Mouse (Mus musculus): ENCODE measurements around the gene Asb1. TPM values are rescaled to one million over a fixed set of nuclear protein-coding genes. Genes with fewer than 3 reads are reported as not detected.

Asb1 gene
- total RNA-seq, 1 experiment, result 12.2 TPM

DNA sequence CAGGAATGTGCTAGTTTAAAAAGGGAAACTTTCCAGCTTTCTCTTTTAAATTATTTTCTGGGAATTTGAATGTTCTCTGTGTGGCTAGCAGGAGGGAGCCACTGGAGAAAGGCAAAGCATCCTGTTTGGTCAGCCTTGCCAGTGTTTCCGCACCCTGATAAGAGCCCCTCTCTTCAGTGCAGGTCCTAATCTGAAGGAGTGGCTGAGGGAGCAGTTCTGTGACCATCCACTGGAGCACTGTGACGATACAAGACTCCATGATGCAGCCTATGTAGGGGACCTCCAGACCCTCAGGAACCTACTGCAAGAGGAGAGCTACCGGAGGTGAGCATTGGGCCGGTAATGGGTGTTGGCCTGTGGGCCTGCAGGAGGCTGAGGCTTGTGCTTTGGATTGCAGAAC, 3.6 kb downstream of the Asb1 start:
- Histone ChIP-seq H3K4me3 (ENCODE audit: insufficient read depth in 1 of 2, low read depth in 1 of 2, low read length in 2 of 2, poor library complexity in 1 of 2, severe bottlenecking in 1 of 2) (no peak overlapping the region), H3K36me3 (ENCODE audit: control insufficient read depth, insufficient read depth, low read length, poor library complexity, severe bottlenecking) (peaks cover 2% of the 10 kb centered on the region; the same call in 1 of the 2 replicates), H3K9ac (ENCODE audit: insufficient read depth, low read depth, low read length, poor library complexity, severe bottlenecking) (no peak overlapping the region), H3K4me1 (ENCODE audit: control insufficient read depth in 2 of 2, insufficient read depth in 2 of 2, low read length in 2 of 2, poor library complexity in 1 of 2) (peaks cover 0 to 12% of the 10 kb centered on the region in 2 experiments; a peak in 2 of 4 replicates), H3K27ac (ENCODE audit: insufficient read depth, low read depth, low read length, poor library complexity, severe bottlenecking) (no peak overlapping the region), H3K9me3 (ENCODE audit: control insufficient read depth, insufficient read depth, low read depth, low read length) (no peaks in the 10 kb centered on the region)
- TF ChIP-seq ZC3H11A (IDR thresholded peaks at IDR 0.05; ENCODE audit: borderline replicate concordance, low read depth, low read length) (no peak), CHD2 (IDR thresholded peaks at IDR 0.05; ENCODE audit: low read depth, low read length) (no peak), HCFC1 (IDR thresholded peaks at IDR 0.05; ENCODE audit: borderline replicate concordance, insufficient read depth, low read length) (no peak), ZNF384 (IDR thresholded peaks at IDR 0.05; ENCODE audit: low read depth, low read length) (no peak), MAFK (IDR thresholded peaks at IDR 0.05; ENCODE audit: insufficient read depth, low read depth, low read length) (no peak)
- in situ Hi-C loops (cut with MboI; ENCODE audit: low sequenced_read_pairs in 2 of 2, unreplicated experiment in 2 of 2), result no loop called here
- no peak for DNase-seq (ENCODE audit: low read depth, low spot score)

- Histone ChIP-seq H3K27ac (ENCODE audit: insufficient read depth, low read depth, low read length, poor library complexity, severe bottlenecking) (no peak overlapping the region), H3K9me3 (ENCODE audit: control insufficient read depth, insufficient read depth, low read depth, low read length) (no peaks in the 10 kb centered on the region), H3K9ac (ENCODE audit: insufficient read depth, low read depth, low read length, poor library complexity, severe bottlenecking) (no peak overlapping the region), H3K36me3 (ENCODE audit: control insufficient read depth, insufficient read depth, low read length, poor library complexity, severe bottlenecking) (peaks cover 2% of the 10 kb centered on the region; the same call in 1 of the 2 replicates), H3K4me3 (ENCODE audit: insufficient read depth in 1 of 2, low read depth in 1 of 2, low read length in 2 of 2, poor library complexity in 1 of 2, severe bottlenecking in 1 of 2) (no peak overlapping the region), H3K4me1 (ENCODE audit: control insufficient read depth in 2 of 2, insufficient read depth in 2 of 2, low read length in 2 of 2, poor library complexity in 1 of 2) (peaks cover 0 to 7% of the 10 kb centered on the region in 2 experiments; a peak in 2 of 4 replicates)
- DNase-seq (ENCODE audit: low read depth, low spot score), result no peak
- TF ChIP-seq ZC3H11A (IDR thresholded peaks at IDR 0.05; ENCODE audit: borderline replicate concordance, low read depth, low read length), result no peak
- TF ChIP-seq HCFC1 (IDR thresholded peaks at IDR 0.05; ENCODE audit: borderline replicate concordance, insufficient read depth, low read length), result no peak
- TF ChIP-seq MAFK (IDR thresholded peaks at IDR 0.05; ENCODE audit: insufficient read depth, low read depth, low read length), result no peak
- TF ChIP-seq CHD2 (IDR thresholded peaks at IDR 0.05; ENCODE audit: low read depth, low read length), result no peak
- TF ChIP-seq ZNF384 (IDR thresholded peaks at IDR 0.05; ENCODE audit: low read depth, low read length), result no peak
- in situ Hi-C loops (cut with MboI; ENCODE audit: low sequenced_read_pairs in 2 of 2, unreplicated experiment in 2 of 2), result no loop called here
Measured at GRCm38 (mm10) chr1:91545226-91545625, 4.9 kb downstream of the Asb1 start.

DNA sequence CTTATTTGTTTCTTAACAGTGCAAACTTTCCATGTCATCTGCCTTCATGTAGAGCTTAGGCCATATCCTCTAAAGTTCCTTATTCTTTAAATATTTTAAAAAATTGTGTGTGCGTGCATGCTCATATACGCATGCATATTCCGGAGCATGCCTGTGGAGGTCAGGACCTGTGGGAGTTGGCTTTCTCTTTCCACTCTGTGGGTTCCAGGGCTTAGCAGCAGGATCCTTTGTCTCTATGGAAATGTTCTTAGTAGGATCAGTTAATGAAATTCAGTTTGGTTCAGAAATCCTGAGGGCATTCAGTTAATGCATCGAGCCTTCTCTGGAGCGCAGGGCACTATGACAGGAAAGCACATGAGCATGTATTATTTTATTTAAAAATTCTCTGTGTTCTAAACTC, 7.2 kb downstream of the Asb1 start:
- Histone ChIP-seq H3K36me3 (ENCODE audit: control insufficient read depth, insufficient read depth, low read length, poor library complexity, severe bottlenecking) (peaks cover 2% of the 10 kb centered on the region; the same call in 1 of the 2 replicates), H3K9me3 (ENCODE audit: control insufficient read depth, insufficient read depth, low read depth, low read length) (no peaks in the 10 kb centered on the region), H3K9ac (ENCODE audit: insufficient read depth, low read depth, low read length, poor library complexity, severe bottlenecking) (no peak overlapping the region), H3K4me1 (ENCODE audit: control insufficient read depth in 2 of 2, insufficient read depth in 2 of 2, low read length in 2 of 2, poor library complexity in 1 of 2) (peaks cover 0 to 7% of the 10 kb centered on the region in 2 experiments; a peak in 2 of 4 replicates), H3K27ac (ENCODE audit: insufficient read depth, low read depth, low read length, poor library complexity, severe bottlenecking) (no peak overlapping the region; the same call in 1 of the 2 replicates), H3K4me3 (ENCODE audit: insufficient read depth in 1 of 2, low read depth in 1 of 2, low read length in 2 of 2, poor library complexity in 1 of 2, severe bottlenecking in 1 of 2) (no peak overlapping the region)
- in situ Hi-C loops (cut with MboI; ENCODE audit: low sequenced_read_pairs in 2 of 2, unreplicated experiment in 2 of 2), result no loop called here
- DNase-seq (ENCODE audit: low read depth, low spot score), result no peak
- TF ChIP-seq HCFC1 (IDR thresholded peaks at IDR 0.05; ENCODE audit: borderline replicate concordance, insufficient read depth, low read length) (no peak), ZNF384 (IDR thresholded peaks at IDR 0.05; ENCODE audit: low read depth, low read length) (no peak), CHD2 (IDR thresholded peaks at IDR 0.05; ENCODE audit: low read depth, low read length) (no peak), ZC3H11A (IDR thresholded peaks at IDR 0.05; ENCODE audit: borderline replicate concordance, low read depth, low read length) (no peak), MAFK (IDR thresholded peaks at IDR 0.05; ENCODE audit: insufficient read depth, low read depth, low read length) (no peak)

DNA sequence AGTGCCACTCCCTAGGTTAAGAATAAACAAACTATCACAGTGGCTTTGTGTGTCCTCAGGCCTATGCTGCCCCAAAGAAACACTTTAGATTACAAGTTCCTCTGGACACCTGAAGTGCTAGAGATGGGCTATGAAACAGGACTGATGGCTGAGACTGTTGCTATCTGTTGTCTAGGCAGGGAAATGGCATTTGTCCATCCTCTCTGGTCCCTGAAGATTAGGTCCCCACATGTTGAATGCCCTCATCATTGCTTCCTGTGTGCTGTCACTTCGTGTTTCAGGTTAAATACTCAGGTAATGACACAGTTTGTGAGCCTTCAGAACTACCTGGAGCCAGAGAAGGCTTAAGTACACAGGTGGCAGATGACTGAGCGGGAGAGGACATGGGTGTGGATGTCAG, 8.7 kb downstream of the Asb1 start:
- DNase-seq (ENCODE audit: low read depth, low spot score), result no peak
- H3K9ac ChIP-seq (ENCODE audit: insufficient read depth, low read depth, low read length, poor library complexity, severe bottlenecking), result no peak overlapping the region
- peaks cover 0 to 7% of the 10 kb centered on the region in 2 experiments; a peak in 2 of 4 replicates for H3K4me1 ChIP-seq (ENCODE audit: control insufficient read depth in 2 of 2, insufficient read depth in 2 of 2, low read length in 2 of 2, poor library complexity in 1 of 2)
- in situ Hi-C loops (cut with MboI; ENCODE audit: low sequenced_read_pairs in 2 of 2, unreplicated experiment in 2 of 2), result no loop called here
- no peak for TF ChIP-seq HCFC1 (IDR thresholded peaks at IDR 0.05; ENCODE audit: borderline replicate concordance, insufficient read depth, low read length)
- no peak for TF ChIP-seq CHD2 (IDR thresholded peaks at IDR 0.05; ENCODE audit: low read depth, low read length)
- no peak for TF ChIP-seq MAFK (IDR thresholded peaks at IDR 0.05; ENCODE audit: insufficient read depth, low read depth, low read length)
- no peak for TF ChIP-seq ZC3H11A (IDR thresholded peaks at IDR 0.05; ENCODE audit: borderline replicate concordance, low read depth, low read length)
- TF ChIP-seq ZNF384 (IDR thresholded peaks at IDR 0.05; ENCODE audit: low read depth, low read length), result no peak
- no peak overlapping the region for H3K4me3 ChIP-seq (ENCODE audit: insufficient read depth in 1 of 2, low read depth in 1 of 2, low read length in 2 of 2, poor library complexity in 1 of 2, severe bottlenecking in 1 of 2)
- H3K36me3 ChIP-seq (ENCODE audit: control insufficient read depth, insufficient read depth, low read length, poor library complexity, severe bottlenecking), result peaks cover 5% of the 10 kb centered on the region; the same call in 1 of the 2 replicates
- no peaks in the 10 kb centered on the region for H3K9me3 ChIP-seq (ENCODE audit: control insufficient read depth, insufficient read depth, low read depth, low read length)
- H3K27ac ChIP-seq (ENCODE audit: insufficient read depth, low read depth, low read length, poor library complexity, severe bottlenecking), result no peak overlapping the region

All from ES-E14 (cell line).